Mouse (Mus musculus) mammary gland, adult 2 months (tissue): ENCODE results near the gene Elmod3. TPM values are rescaled to one million over a fixed set of nuclear protein-coding genes. Genes with fewer than 3 reads are reported as not detected.

Source experiments
- polyA plus RNA-seq: library from polyadenylated mRNA; depleted of rRNA; stranded (reverse); fragments of >200 nt; gene quantifications from 2 replicates; pipeline ENCODE4 v1.2.3, GENCODE M21; 2012; ENCODE audit warnings: low replicate concordance; rRNA removed

Gene Elmod3
- polyA plus RNA-seq: 27.9 and 40.5 TPM in 2 replicates

GRCm38 (mm10) chr6:72597956-72598753, at the start of gene Elmod3, which contains the start of gene Retsat:
Elmod3 (minus strand) TSS chr6:72598413.
Retsat (plus strand) TSS chr6:72598475.

DNA sequence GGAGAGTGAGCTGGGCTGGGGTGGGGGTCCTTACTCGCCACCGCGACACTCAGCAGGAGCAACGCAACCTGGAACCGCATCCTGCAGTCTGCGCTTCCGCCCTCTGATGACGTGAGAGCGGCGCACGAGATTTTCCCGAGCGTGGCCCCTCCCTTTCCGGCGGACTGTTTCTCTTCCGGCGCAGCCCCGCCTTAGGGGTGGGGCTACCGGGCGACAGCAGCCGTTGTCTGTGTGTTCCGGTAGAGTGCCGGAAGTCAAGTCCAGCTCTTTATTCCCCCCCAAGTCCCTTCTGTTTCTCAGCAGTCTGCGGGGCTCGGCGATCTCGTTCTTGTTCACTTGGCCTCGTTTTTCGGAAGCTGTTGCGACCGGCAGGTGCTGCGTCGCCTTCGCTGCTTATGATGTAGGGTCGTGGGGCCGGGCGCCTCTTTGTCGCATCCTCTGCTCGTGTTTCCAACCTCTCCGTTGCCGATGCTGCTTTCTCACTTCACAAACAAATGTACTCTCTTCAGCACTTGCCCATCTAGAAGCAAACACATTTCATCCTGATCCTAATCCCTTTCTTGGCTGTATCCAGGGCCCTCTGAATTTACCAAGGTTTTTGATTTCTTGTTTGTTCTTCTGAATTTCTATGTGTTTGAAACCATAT, 18.6 kb upstream of the Elmod3 start, which contains the start of gene Tgoln1:
Gene Tgoln1, minus strand, starts transcription at position 358 of the 646 bp plus-strand sequence.

GRCm38 (mm10) chr6:72544283-72544987, 53.8 kb downstream of the Elmod3 start, which contains the start of gene Capg:
Capg (plus strand) TSS chr6:72544391.

DNA sequence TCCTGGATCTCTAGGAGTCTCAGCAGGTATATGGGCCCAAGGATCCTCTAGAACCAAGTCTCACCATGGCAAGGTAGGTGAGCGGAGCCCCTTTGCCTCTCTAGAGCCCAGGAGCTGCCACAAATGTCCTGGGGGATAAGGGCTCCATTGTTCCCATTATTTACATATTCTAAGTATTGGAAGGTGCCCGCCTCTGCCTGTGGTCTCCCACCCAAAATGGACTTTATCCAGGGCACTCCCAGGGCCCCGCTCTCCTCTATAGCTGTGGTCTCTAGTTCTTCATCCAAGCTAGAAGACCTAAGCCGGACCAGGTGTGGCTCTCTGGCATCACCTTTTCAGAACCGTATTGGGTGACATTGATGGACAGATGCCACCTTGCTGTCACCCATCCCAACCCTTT, 76.6 kb downstream of the Elmod3 start, which contains the start of gene Sh2d6:
Gene Sh2d6, minus strand, starts transcription at position 101 of the 400 bp plus-strand sequence.

Other genes with a start within 250 kb of the Elmod3 start
- gene Tmem150a, start 243.0 kb downstream of the Elmod3 start, polyA plus RNA-seq: 37.7 and 56.7 TPM in 2 replicates
- 63.9 and 64.3 TPM in 2 replicates for gene Rnf181, start 231.5 kb downstream of the Elmod3 start, polyA plus RNA-seq
- gene Vamp5, start 217.9 kb downstream of the Elmod3 start, polyA plus RNA-seq: 26.1 and 61.1 TPM in 2 replicates
- 110 and 196 TPM in 2 replicates for gene Vamp8, start 207.7 kb downstream of the Elmod3 start, polyA plus RNA-seq
- gene Ggcx, start 184.1 kb downstream of the Elmod3 start, polyA plus RNA-seq: 21.4 and 27.9 TPM in 2 replicates
- gene Mat2a, start 158.9 kb downstream of the Elmod3 start, polyA plus RNA-seq: 100 and 101 TPM in 2 replicates
- 0.20 and 0.26 TPM in 2 replicates for gene Sh2d6, start 76.7 kb downstream of the Elmod3 start, polyA plus RNA-seq
- gene Capg, start 54.0 kb downstream of the Elmod3 start, polyA plus RNA-seq: 69.5 and 133 TPM in 2 replicates
- 65.2 and 114 TPM in 2 replicates for gene Retsat, start 62 bp upstream of the Elmod3 start, polyA plus RNA-seq
- 38.1 and 91.1 TPM in 2 replicates for gene Tgoln1, start 18.6 kb upstream of the Elmod3 start, polyA plus RNA-seq
- 34.3 and 40.9 TPM in 2 replicates for gene Tcf7l1, start 190.8 kb upstream of the Elmod3 start, polyA plus RNA-seq